Mouse (Mus musculus): ENCODE results near the gene Rtkn2. TPM values are rescaled to one million over a fixed set of nuclear protein-coding genes. Genes with fewer than 3 reads are reported as not detected.

Gene Rtkn2
- polyA plus RNA-seq, 1 experiment from 2014 or later: 2.2 TPM

DNA sequence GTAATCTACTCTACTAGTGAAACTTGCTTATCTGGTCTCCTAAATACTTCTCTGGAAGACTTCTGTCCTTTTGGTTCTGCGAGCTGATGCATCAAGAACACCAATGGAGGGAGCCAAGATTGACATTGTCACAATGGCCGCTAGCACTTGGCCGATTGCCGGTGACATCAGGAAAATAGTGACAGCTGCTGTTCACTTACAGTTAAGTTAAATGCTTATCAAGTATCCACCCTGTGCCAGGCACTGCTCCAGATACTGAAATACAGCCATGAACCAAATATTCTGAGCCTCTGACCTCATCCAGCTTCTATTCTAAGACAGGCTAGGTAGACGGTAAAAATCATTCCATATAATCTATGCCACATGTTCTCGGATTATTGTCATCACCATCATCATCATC, 123.2 kb downstream of the Rtkn2 start:
- Histone ChIP-seq H3K9me3 (replicated peaks) (no peaks in the 10 kb centered on the region), H3K27ac (no peak overlapping the region), H3K4me3 (no peak overlapping the region), H3K9ac (no peak overlapping the region), H3K27me3 (replicated peaks) (no peaks in the 10 kb centered on the region), H3K4me1 (peaks cover 10% of the 10 kb centered on the region), H3K4me2 (no peak overlapping the region), H3K36me3 (peaks cover 14% of the 10 kb centered on the region)
- no peak for ATAC-seq
- WGBS (ENCODE audit: insufficient replicate concordance): 80% methylated on average over 6 of the region's 6 CpGs

DNA sequence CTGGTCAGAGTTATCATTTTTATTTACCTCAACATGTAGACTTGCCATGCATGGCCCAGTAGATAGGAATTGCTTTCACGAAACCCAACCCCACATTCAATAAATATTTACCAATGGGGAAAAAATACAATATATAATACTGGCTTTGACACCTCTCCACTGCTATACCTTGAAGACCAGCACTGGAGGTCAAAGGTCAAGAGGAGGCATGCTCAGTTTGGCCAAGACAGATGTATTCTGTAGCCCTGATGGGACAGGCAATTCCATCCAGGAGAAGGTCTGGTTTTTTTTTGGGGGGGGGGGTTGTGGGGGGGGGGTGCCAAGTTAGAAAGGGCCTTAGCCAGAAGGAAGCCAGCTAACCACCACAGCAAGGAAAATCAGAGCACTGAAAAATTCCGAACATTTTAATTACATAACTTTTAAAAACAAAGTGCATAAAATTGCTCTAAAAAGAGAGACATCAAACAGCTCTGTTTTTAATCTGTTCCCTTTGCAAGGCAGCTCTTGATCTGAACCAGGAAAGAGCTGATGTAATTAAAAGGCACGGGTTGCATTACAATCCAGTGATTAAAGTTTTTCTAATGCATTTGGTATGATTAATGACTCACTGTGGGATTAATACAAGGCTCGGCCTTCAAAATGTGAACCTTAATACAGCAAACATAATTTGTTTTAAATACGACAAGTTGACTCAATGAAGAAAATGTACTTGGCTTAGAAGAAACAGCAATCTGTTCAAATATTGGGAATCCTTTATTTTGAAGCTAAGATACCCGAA, 123.9 kb downstream of the Rtkn2 start:
- Histone ChIP-seq H3K27ac (no peak overlapping the region), H3K9ac (no peak overlapping the region), H3K4me2 (no peak overlapping the region), H3K36me3 (peaks cover 6% of the 10 kb centered on the region), H3K9me3 (replicated peaks) (no peaks in the 10 kb centered on the region), H3K27me3 (replicated peaks) (no peaks in the 10 kb centered on the region), H3K4me1 (peaks cover 10% of the 10 kb centered on the region), H3K4me3 (no peak overlapping the region)
- no peak for ATAC-seq
- 67% methylated on average over 6 of the region's 6 CpGs for WGBS (ENCODE audit: insufficient replicate concordance)

DNA sequence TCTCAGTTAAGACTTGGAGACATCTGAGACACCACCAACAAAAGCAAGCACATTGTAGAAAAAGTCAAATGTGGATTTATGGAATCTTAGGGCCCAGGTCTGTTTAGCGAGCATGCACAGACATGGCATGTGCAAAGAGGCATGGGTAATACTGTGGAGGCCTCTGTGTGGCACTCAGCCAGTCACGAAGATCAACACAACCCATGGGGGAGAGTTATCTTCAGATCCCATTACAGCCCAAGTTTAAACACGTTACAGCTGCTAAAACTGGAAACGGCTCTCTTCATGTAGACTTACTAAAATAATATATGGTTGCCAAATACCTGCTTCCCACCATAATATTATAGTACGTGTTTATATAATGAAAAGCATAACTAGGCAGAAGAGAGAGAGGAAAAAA, 124.6 kb downstream of the Rtkn2 start:
- no peak for ATAC-seq
- Histone ChIP-seq H3K4me2 (no peak overlapping the region), H3K9me3 (replicated peaks) (no peaks in the 10 kb centered on the region), H3K36me3 (0 out of 2 replicates have a peak, but pooled peaks cover 6% of the 10 kb centered on the region), H3K9ac (no peak overlapping the region), H3K27ac (no peak overlapping the region), H3K27me3 (replicated peaks) (no peaks in the 10 kb centered on the region), H3K4me3 (no peak overlapping the region), H3K4me1 (peaks cover 10% of the 10 kb centered on the region)
- 64% methylated on average over 5 of the region's 5 CpGs for WGBS (ENCODE audit: insufficient replicate concordance)

DNA sequence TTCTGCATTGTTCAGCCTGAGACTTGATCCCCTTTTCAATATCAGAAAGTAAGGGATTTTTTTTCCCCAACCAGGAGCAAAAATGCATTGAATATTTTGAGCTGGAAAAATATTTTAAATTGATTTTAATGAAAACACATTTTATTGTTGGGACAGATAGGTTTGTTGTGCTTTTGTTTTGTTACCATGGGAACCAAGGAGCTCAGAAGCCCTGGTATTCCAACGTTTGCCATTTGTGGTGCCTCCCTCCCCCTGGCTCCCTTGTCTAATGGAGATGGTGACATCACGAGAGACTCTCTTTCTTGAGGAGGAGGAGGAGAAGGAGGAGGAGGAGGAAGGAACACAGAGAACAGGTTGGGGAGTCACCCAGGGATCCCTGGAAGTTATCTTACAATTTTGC, 125.1 kb downstream of the Rtkn2 start:
- H3K27ac ChIP-seq: no peak overlapping the region; the same call in 1 of the 2 replicates
- H3K27me3 ChIP-seq (replicated peaks): no peaks in the 10 kb centered on the region
- 0 out of 2 replicates have a peak, but pooled peaks cover 6% of the 10 kb centered on the region for H3K36me3 ChIP-seq
- peaks cover 10% of the 10 kb centered on the region for H3K4me1 ChIP-seq
- no peak for ATAC-seq
- no peak overlapping the region for H3K4me2 ChIP-seq
- 29% methylated on average over 2 of the region's 2 CpGs for WGBS (ENCODE audit: insufficient replicate concordance)
- no peak overlapping the region for H3K4me3 ChIP-seq
- no peak overlapping the region for H3K9ac ChIP-seq
- no peaks in the 10 kb centered on the region for H3K9me3 ChIP-seq (replicated peaks)

DNA sequence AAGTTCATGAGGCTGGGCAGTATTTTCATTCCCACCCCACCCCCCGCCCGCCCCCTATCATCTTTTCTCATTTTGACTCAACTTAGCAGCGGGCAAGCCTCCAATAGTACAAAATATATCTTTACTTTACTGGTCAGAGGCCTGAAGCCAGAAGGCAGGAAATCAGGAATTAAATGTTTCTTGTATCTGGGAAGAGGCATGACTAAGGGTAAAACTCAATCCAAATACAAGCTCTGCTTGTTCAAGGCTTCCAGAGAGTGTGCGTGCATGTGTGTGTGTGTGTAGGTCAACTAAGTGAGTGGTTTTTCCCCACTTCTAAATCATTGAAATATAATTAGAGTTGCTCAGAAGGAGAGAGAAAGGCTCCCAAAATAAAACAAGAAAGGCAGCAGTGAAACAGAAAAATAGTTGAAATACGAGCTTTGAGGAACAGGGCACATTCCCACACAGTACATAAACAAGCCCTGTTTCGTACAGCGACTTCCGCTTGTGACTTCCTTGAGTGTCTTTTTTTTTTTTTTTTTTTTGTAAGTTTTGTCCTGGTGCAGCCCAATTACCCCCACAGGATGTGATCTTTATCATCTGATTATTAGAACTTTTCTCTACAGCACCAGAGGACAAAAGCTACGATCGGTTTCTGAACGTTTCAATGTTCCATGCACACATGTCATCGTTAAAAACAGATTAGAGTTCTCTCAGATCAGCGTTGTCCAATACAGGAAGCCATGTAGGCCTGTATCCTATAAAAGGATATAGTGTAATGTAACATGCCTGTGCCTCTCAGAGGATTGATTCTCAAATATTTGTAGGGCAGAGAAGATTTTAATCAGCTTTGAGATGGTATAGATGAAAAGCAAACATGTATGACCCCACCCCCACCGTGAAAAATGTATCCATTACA, 125.8 kb downstream of the Rtkn2 start:
- H3K36me3 ChIP-seq: 0 out of 2 replicates have a peak, but pooled peaks cover 6% of the 10 kb centered on the region
- no peak overlapping the region for H3K9ac ChIP-seq
- H3K4me2 ChIP-seq: no peak overlapping the region
- peaks cover 10% of the 10 kb centered on the region for H3K4me1 ChIP-seq
- H3K4me3 ChIP-seq: no peak overlapping the region
- no peaks in the 10 kb centered on the region for H3K27me3 ChIP-seq (replicated peaks)
- ATAC-seq: no peak
- no peaks in the 10 kb centered on the region for H3K9me3 ChIP-seq (replicated peaks)
- H3K27ac ChIP-seq: peak overlapping the region; percentile 40; the same call in 1 of the 2 replicates
- WGBS (ENCODE audit: insufficient replicate concordance): 53% methylated on average over 14 of the region's 14 CpGs

DNA sequence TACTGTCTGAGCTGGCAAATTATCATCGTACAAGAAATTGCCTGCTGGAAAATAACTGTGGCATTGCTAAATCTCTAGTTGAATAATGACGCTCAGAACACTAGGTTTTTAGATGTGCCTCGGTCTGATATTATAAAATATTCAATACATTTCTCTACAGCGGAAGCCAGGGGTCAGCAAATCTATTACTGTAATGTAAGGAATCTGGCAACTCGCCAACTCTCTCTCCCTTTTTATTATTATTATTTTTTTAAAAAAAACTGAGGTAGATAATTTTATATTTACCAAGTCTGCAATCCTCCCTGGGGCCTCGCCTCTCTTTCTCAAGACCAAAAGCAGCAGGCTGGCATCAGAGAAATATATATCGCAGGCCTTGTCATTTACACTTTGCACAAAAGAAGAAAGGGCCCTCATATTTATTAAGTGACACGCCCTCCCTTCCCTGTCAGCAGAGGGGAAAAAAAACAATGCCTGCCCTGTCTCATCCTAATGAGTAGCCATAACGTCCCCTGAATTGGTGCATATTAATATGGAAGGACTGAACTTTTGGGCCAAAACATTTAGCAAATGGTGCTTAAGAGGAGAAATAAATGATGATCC, 127.1 kb downstream of the Rtkn2 start:
- Histone ChIP-seq H3K27me3 (replicated peaks) (no peaks in the 10 kb centered on the region), H3K9ac (no peak overlapping the region), H3K4me2 (no peak overlapping the region), H3K9me3 (replicated peaks) (no peaks in the 10 kb centered on the region), H3K4me3 (no peak overlapping the region), H3K36me3 (0 out of 2 replicates have a peak, but pooled peaks cover 2% of the 10 kb centered on the region), H3K27ac (no peak overlapping the region), H3K4me1 (peaks cover 14% of the 10 kb centered on the region)
- ATAC-seq: no peak
- 68% methylated on average over 9 of the region's 9 CpGs for WGBS (ENCODE audit: insufficient replicate concordance)

DNA sequence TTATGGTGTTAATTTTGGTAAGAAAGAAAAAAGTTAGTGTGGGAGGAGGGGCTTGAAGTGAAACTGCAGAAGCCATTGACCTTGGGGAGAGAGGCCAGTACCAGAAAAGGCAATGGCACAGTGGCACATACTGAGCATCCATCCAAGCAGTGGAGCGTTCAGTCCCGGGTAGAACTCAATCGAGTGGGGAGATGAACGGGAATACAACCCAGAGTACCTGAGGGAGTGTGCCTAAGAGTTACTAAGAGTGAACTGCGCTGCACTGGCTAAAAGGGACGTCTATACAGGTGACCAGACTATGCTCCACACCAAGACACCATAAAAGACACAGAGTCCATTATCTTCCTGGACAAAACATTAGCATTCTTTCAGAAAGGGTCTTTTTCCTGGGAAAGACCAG, 128.3 kb downstream of the Rtkn2 start:
- ATAC-seq: no peak
- Histone ChIP-seq H3K4me2 (no peak overlapping the region), H3K9me3 (replicated peaks) (no peaks in the 10 kb centered on the region), H3K4me3 (no peak overlapping the region), H3K4me1 (peaks cover 14% of the 10 kb centered on the region), H3K36me3 (0 out of 2 replicates have a peak, but pooled peaks cover 2% of the 10 kb centered on the region), H3K27me3 (replicated peaks) (no peaks in the 10 kb centered on the region), H3K9ac (no peak overlapping the region), H3K27ac (no peak overlapping the region)
- 62% methylated on average over 6 of the region's 6 CpGs for WGBS (ENCODE audit: insufficient replicate concordance)

Other genes starting within 250 kb of the Rtkn2 start
- 0.12 and 0.17 TPM in 2 replicates for gene Zfp365, start 66.9 kb upstream of the Rtkn2 start, polyA plus RNA-seq (2016; fragmentation: Nextera tagmentation; extraction: Ambion mirVana)